Mouse (Mus musculus): ENCODE measurements at regions not wholly inside any gene's neighbourhood (a gene's known extent, or its start where the extent isn't known, plus 50 kb on each side); places are given as distances from the start of the nearest gene placed in this dataset.
A peak's percentile ranks its signal among the peaks of the same experiment; 100 is the strongest.

GRCm38 (mm10) chr9:60972201-60972910 lies 178.0 kb downstream of the Uaca start:
- 0 out of 2 replicates have a peak overlapping the region, but pooled peaks have one; percentile 6 for H3K27ac ChIP-seq
- H3K4me3 ChIP-seq: no peak overlapping the region
- no peaks in the 10 kb centered on the region for H3K9me3 ChIP-seq
- H3K36me3 ChIP-seq: no peaks in the 10 kb centered on the region
- WGBS: 72% methylated on average over 9 of the region's 9 CpGs
- H3K27me3 ChIP-seq (ENCODE audit: insufficient read depth, poor library complexity, severe bottlenecking): peaks cover 3% of the 10 kb centered on the region; the same call in 1 of the 2 replicates
- no peak for DNase-seq (ENCODE audit: low spot score)
- peaks cover 21% of the 10 kb centered on the region for H3K4me1 ChIP-seq (replicated peaks)

GRCm38 (mm10) chr9:60974546-60974945 lies 180.2 kb downstream of the Uaca start:
- no peak overlapping the region for H3K4me3 ChIP-seq
- peaks cover 12% of the 10 kb centered on the region for H3K4me1 ChIP-seq (replicated peaks)
- H3K27ac ChIP-seq: no peak overlapping the region
- no peaks in the 10 kb centered on the region for H3K9me3 ChIP-seq
- H3K27me3 ChIP-seq (ENCODE audit: insufficient read depth, poor library complexity, severe bottlenecking): 0 out of 2 replicates have a peak, but pooled peaks cover 3% of the 10 kb centered on the region
- DNase-seq (ENCODE audit: low spot score): no peak
- WGBS: 95% methylated on average over 1 of the region's 1 CpGs
- H3K36me3 ChIP-seq: no peaks in the 10 kb centered on the region

- 0 out of 2 replicates have a peak, but pooled peaks cover 5% of the 10 kb centered on the region for H3K27me3 ChIP-seq (ENCODE audit: insufficient read depth, poor library complexity, severe bottlenecking)
- 79% methylated on average over 13 of the region's 13 CpGs for WGBS
- no peaks in the 10 kb centered on the region; the same call in 1 of the 2 replicates for H3K4me1 ChIP-seq (replicated peaks)
- H3K4me3 ChIP-seq: no peak overlapping the region
- DNase-seq (ENCODE audit: low spot score): no peak
- H3K36me3 ChIP-seq: no peaks in the 10 kb centered on the region
- H3K27ac ChIP-seq: no peak overlapping the region; the same call in 1 of the 2 replicates
- H3K9me3 ChIP-seq: no peaks in the 10 kb centered on the region
Measured at GRCm38 (mm10) chr9:60982383-60983085, 188.2 kb downstream of the Uaca start.

- H3K9me3 ChIP-seq: no peaks in the 10 kb centered on the region
- H3K36me3 ChIP-seq: no peaks in the 10 kb centered on the region
- H3K27ac ChIP-seq: no peak overlapping the region; the same call in 1 of the 2 replicates
- DNase-seq (ENCODE audit: low spot score): no peak
- H3K27me3 ChIP-seq (ENCODE audit: insufficient read depth, poor library complexity, severe bottlenecking): 0 out of 2 replicates have a peak, but pooled peaks cover 5% of the 10 kb centered on the region
- 64% methylated on average over 5 of the region's 5 CpGs for WGBS
- H3K4me1 ChIP-seq (replicated peaks): peaks cover 2% of the 10 kb centered on the region; the same call in 1 of the 2 replicates
- no peak overlapping the region for H3K4me3 ChIP-seq
Measured at GRCm38 (mm10) chr9:60983246-60983645, 188.9 kb downstream of the Uaca start.

- DNase-seq (ENCODE audit: low spot score): no peak
- H3K4me3 ChIP-seq: no peak overlapping the region
- no peaks in the 10 kb centered on the region for H3K9me3 ChIP-seq
- 60% methylated on average over 4 of the region's 4 CpGs for WGBS
- peaks cover 5% of the 10 kb centered on the region; the same call in 1 of the 2 replicates for H3K27me3 ChIP-seq (ENCODE audit: insufficient read depth, poor library complexity, severe bottlenecking)
- no peaks in the 10 kb centered on the region for H3K36me3 ChIP-seq
- no peak overlapping the region for H3K27ac ChIP-seq
- H3K4me1 ChIP-seq (replicated peaks): peaks cover 7% of the 10 kb centered on the region
Measured at GRCm38 (mm10) chr9:60988113-60988512, 193.8 kb downstream of the Uaca start.

GRCm38 (mm10) chr9:60989670-60990391 lies 195.5 kb downstream of the Uaca start:
- 39% methylated on average over 13 of the region's 13 CpGs for WGBS
- Histone ChIP-seq H3K36me3 (no peaks in the 10 kb centered on the region), H3K27me3 (ENCODE audit: insufficient read depth, poor library complexity, severe bottlenecking) (peaks cover 5% of the 10 kb centered on the region; the same call in 1 of the 2 replicates), H3K4me1 (replicated peaks) (peaks cover 18% of the 10 kb centered on the region), H3K9me3 (no peaks in the 10 kb centered on the region), H3K27ac (no peak overlapping the region), H3K4me3 (no peak overlapping the region)
- DNase-seq (ENCODE audit: low spot score): no peak

GRCm38 (mm10) chr9:60991509-60991908 lies 197.2 kb downstream of the Uaca start:
- H3K27ac ChIP-seq: no peak overlapping the region
- no peak for DNase-seq (ENCODE audit: low spot score)
- peaks cover 5% of the 10 kb centered on the region for H3K27me3 ChIP-seq (ENCODE audit: insufficient read depth, poor library complexity, severe bottlenecking)
- no peak overlapping the region for H3K4me3 ChIP-seq
- peaks cover 18% of the 10 kb centered on the region for H3K4me1 ChIP-seq (replicated peaks)
- H3K36me3 ChIP-seq: no peaks in the 10 kb centered on the region
- H3K9me3 ChIP-seq: no peaks in the 10 kb centered on the region
- WGBS: 76% methylated on average over 5 of the region's 5 CpGs

- Histone ChIP-seq H3K4me3 (no peak overlapping the region), H3K27ac (no peak overlapping the region), H3K9me3 (no peaks in the 10 kb centered on the region), H3K36me3 (no peaks in the 10 kb centered on the region), H3K4me1 (replicated peaks) (peaks cover 16% of the 10 kb centered on the region), H3K27me3 (ENCODE audit: insufficient read depth, poor library complexity, severe bottlenecking) (peaks cover 5% of the 10 kb centered on the region)
- DNase-seq (ENCODE audit: low spot score): no peak
- WGBS: 85% methylated on average over 8 of the region's 8 CpGs
Measured at GRCm38 (mm10) chr9:60993661-60994060, 199.3 kb downstream of the Uaca start.

GRCm38 (mm10) chr9:60995096-60995495 lies 200.8 kb downstream of the Uaca start:
- Histone ChIP-seq H3K27me3 (ENCODE audit: insufficient read depth, poor library complexity, severe bottlenecking) (peaks cover 5% of the 10 kb centered on the region), H3K27ac (no peak overlapping the region), H3K4me3 (no peak overlapping the region), H3K36me3 (no peaks in the 10 kb centered on the region), H3K9me3 (no peaks in the 10 kb centered on the region), H3K4me1 (replicated peaks) (peaks cover 15% of the 10 kb centered on the region)
- 87% methylated on average over 6 of the region's 6 CpGs for WGBS
- no peak for DNase-seq (ENCODE audit: low spot score)

- Histone ChIP-seq H3K4me3 (no peak overlapping the region), H3K27ac (no peak overlapping the region), H3K36me3 (no peaks in the 10 kb centered on the region), H3K9me3 (no peaks in the 10 kb centered on the region), H3K4me1 (replicated peaks) (peaks cover 26% of the 10 kb centered on the region), H3K27me3 (ENCODE audit: insufficient read depth, poor library complexity, severe bottlenecking) (peaks cover 6% of the 10 kb centered on the region; the same call in 1 of the 2 replicates)
- WGBS: 85% methylated on average over 3 of the region's 3 CpGs
- DNase-seq (ENCODE audit: low spot score): no peak
Measured at GRCm38 (mm10) chr9:60998086-60998785, 203.9 kb downstream of the Uaca start.

GRCm38 (mm10) chr9:60999001-60999529 lies 204.7 kb downstream of the Uaca start:
- Histone ChIP-seq H3K27me3 (ENCODE audit: insufficient read depth, poor library complexity, severe bottlenecking) (peaks cover 6% of the 10 kb centered on the region), H3K36me3 (no peaks in the 10 kb centered on the region), H3K4me3 (no peak overlapping the region), H3K9me3 (no peaks in the 10 kb centered on the region), H3K27ac (no peak overlapping the region), H3K4me1 (replicated peaks) (peaks cover 18% of the 10 kb centered on the region)
- WGBS: 55% methylated on average over 6 of the region's 6 CpGs
- DNase-seq (ENCODE audit: low spot score): no peak

GRCm38 (mm10) chr9:61000232-61000631 lies 205.9 kb downstream of the Uaca start:
- peak overlapping the region; percentile 45 for H3K27ac ChIP-seq
- H3K27me3 ChIP-seq (ENCODE audit: insufficient read depth, poor library complexity, severe bottlenecking): peaks cover 6% of the 10 kb centered on the region
- DNase-seq (ENCODE audit: low spot score): no peak
- H3K4me1 ChIP-seq (replicated peaks): peaks cover 17% of the 10 kb centered on the region
- WGBS: 89% methylated on average over 11 of the region's 11 CpGs
- no peak overlapping the region for H3K4me3 ChIP-seq
- H3K9me3 ChIP-seq: no peaks in the 10 kb centered on the region
- H3K36me3 ChIP-seq: no peaks in the 10 kb centered on the region
